Mouse (Mus musculus) intestine, embryonic 14.5 days (tissue): ENCODE measurements around the gene Lkaaear1. TPM values are rescaled to one million over a fixed set of nuclear protein-coding genes. Genes with fewer than 3 reads are reported as not detected.

Experiments
- ATAC-seq: fragments of 200-750 bp; cut with Nextera tagmentation; replicated peaks from 2 replicates; pipeline ENCODE4 v1.8.0; 2017; ENCODE audit warnings: low read depth, moderate number of reproducible peaks, moderate TSS enrichment, moderate library complexity; ENCODE audit not compliant: low FRiP score, low TSS enrichment
- DNase-seq: peaks from one replicate; pipeline ENCODE4 v3.0.0-alpha.2; 2018; ENCODE audit warnings: low spot score
- H3K27ac ChIP-seq: fragments of 300-500 bp; sonication (generic); 2 replicates; pipeline ENCODE4 v1.5.1; 2014; ENCODE audit warnings: low read depth, mild to moderate bottlenecking, control low read depth
- H3K27me3 ChIP-seq: fragments of 300-500 bp; sonication (generic); replicated peaks from 2 replicates; pipeline ENCODE4 v1.6.1; 2014; ENCODE audit warnings: low read length, control low read depth; ENCODE audit not compliant: control insufficient read depth, insufficient read depth
- H3K36me3 ChIP-seq: fragments of 300-500 bp; sonication (generic); 2 replicates; pipeline ENCODE4 v1.6.1; 2014; ENCODE audit warnings: low read length, control low read depth; ENCODE audit not compliant: control insufficient read depth, insufficient read depth
- H3K4me1 ChIP-seq: fragments of 300-500 bp; sonication (generic); replicated peaks from 2 replicates; pipeline ENCODE4 v1.6.1; 2014; ENCODE audit warnings: low read length, control low read depth, mixed read lengths; ENCODE audit not compliant: control insufficient read depth, insufficient read depth
- H3K4me2 ChIP-seq: fragments of 300-500 bp; sonication (generic); 2 replicates; pipeline ENCODE4 v1.6.1; 2014; ENCODE audit warnings: low read length
- H3K4me3 ChIP-seq: fragments of 300-500 bp; sonication (generic); 2 replicates; pipeline ENCODE4 v1.5.1; 2014; ENCODE audit warnings: low read depth, low read length, control low read depth, mixed read lengths
- H3K9ac ChIP-seq: fragments of 300-500 bp; sonication (generic); 2 replicates; pipeline ENCODE4 v1.6.1; 2014; ENCODE audit warnings: mild to moderate bottlenecking, low read length
- H3K9me3 ChIP-seq: fragments of 300-500 bp; sonication (generic); 2 replicates; pipeline ENCODE4 v1.6.1; 2016; ENCODE audit warnings: low read length, control low read depth; ENCODE audit not compliant: control insufficient read depth
- WGBS: fragments of 180-500 bp; shearing (Covaris S2); extraction: QIAGEN DNeasy Blood & Tissue Kit; methylation state at CpG from one replicate; pipeline ENCODE4 v1.1.7; 2014; 5-methylcytosine and 5-hydroxymethylcytosine counted together
- polyA plus RNA-seq: library from polyadenylated mRNA; unstranded; fragments of >200 nt; fragmentation: Nextera tagmentation; extraction: Ambion mirVana; gene quantifications from 2 replicates; pipeline ENCODE4 v1.2.1, GENCODE M21; 2014

Lkaaear1 gene
- not detected in 2 replicates for polyA plus RNA-seq

- H3K4me1 ChIP-seq, result no peaks in the 10 kb centered on the region; the same call in 1 of the 2 replicates
- WGBS, result 50% methylated on average over 5 of the region's 5 CpGs
Measured at GRCm38 (mm10) chr2:181698241-181698640, at the start of gene Lkaaear1. TSS of gene Lkaaear1 (minus strand) at chr2:181698442.

GRCm38 (mm10) chr2:181730051-181730450, 31.8 kb upstream of the Lkaaear1 start:
- Histone ChIP-seq H3K27me3 (no peaks in the 10 kb centered on the region), H3K36me3 (no peaks in the 10 kb centered on the region), H3K4me3 (no peak overlapping the region), H3K9me3 (no peaks in the 10 kb centered on the region), H3K4me1 (no peaks in the 10 kb centered on the region), H3K27ac (no peak overlapping the region), H3K9ac (no peak overlapping the region), H3K4me2 (no peak overlapping the region)
- DNase-seq (no peak), ATAC-seq (no peak)
- WGBS, result 62% methylated on average over 3 of the region's 3 CpGs

More at GRCm38 (mm10) chr2:181698241-181698640, at the start of gene Lkaaear1:
- H3K27me3 ChIP-seq, result no peaks in the 10 kb centered on the region
- DNase-seq (no peak), ATAC-seq (no peak)
- no peak within 1 kb of the TSS for H3K27ac ChIP-seq
- no peaks in the 10 kb centered on the region for H3K9me3 ChIP-seq
- H3K4me2 ChIP-seq, result no peak within 1 kb of the TSS
- H3K9ac ChIP-seq, result no peak within 1 kb of the TSS
- no peak within 1 kb of the TSS for H3K4me3 ChIP-seq
- H3K36me3 ChIP-seq, result no peaks in the 10 kb centered on the region

- no peak overlapping the region for H3K9ac ChIP-seq
- H3K27me3 ChIP-seq, result no peaks in the 10 kb centered on the region
- DNase-seq (no peak), ATAC-seq (no peak)
- no peak overlapping the region for H3K4me3 ChIP-seq
- H3K9me3 ChIP-seq, result no peaks in the 10 kb centered on the region
- no peaks in the 10 kb centered on the region for H3K36me3 ChIP-seq
- WGBS, result 55% methylated on average over 9 of the region's 9 CpGs
- no peaks in the 10 kb centered on the region for H3K4me1 ChIP-seq
- H3K27ac ChIP-seq, result no peak overlapping the region
- no peak overlapping the region for H3K4me2 ChIP-seq
Measured at GRCm38 (mm10) chr2:181727659-181728262, 29.5 kb upstream of the Lkaaear1 start.

GRCm38 (mm10) chr2:181722213-181722612, 24.0 kb upstream of the Lkaaear1 start:
- no peak overlapping the region for H3K27ac ChIP-seq
- H3K9me3 ChIP-seq, result no peaks in the 10 kb centered on the region
- H3K4me2 ChIP-seq, result no peak overlapping the region
- no peaks in the 10 kb centered on the region for H3K4me1 ChIP-seq
- WGBS, result 19% methylated on average over 3 of the region's 3 CpGs
- H3K27me3 ChIP-seq, result no peaks in the 10 kb centered on the region
- DNase-seq, result peak; percentile 56
- H3K36me3 ChIP-seq, result no peaks in the 10 kb centered on the region
- ATAC-seq, result 0 out of 2 replicates have a peak, but pooled peaks have one; percentile 53
- no peak overlapping the region for H3K4me3 ChIP-seq
- H3K9ac ChIP-seq, result no peak overlapping the region

- H3K4me1 ChIP-seq, result no peaks in the 10 kb centered on the region
- no peaks in the 10 kb centered on the region for H3K9me3 ChIP-seq
- no peaks in the 10 kb centered on the region for H3K36me3 ChIP-seq
- no peak overlapping the region for H3K27ac ChIP-seq
- peak; percentile 24 for DNase-seq
- no peak overlapping the region for H3K9ac ChIP-seq
- no peak overlapping the region for H3K4me3 ChIP-seq
- ATAC-seq, result no peak
- H3K4me2 ChIP-seq, result no peak overlapping the region
- no peaks in the 10 kb centered on the region for H3K27me3 ChIP-seq
Measured at GRCm38 (mm10) chr2:181721200-181721599, 23.0 kb upstream of the Lkaaear1 start.

- 30% methylated on average over 3 of the region's 3 CpGs for WGBS
- Histone ChIP-seq H3K4me3 (no peak overlapping the region), H3K27me3 (no peaks in the 10 kb centered on the region), H3K9ac (no peak overlapping the region), H3K4me2 (no peak overlapping the region), H3K36me3 (no peaks in the 10 kb centered on the region), H3K9me3 (no peaks in the 10 kb centered on the region), H3K27ac (no peak overlapping the region), H3K4me1 (0 out of 2 replicates have a peak, but pooled peaks cover under 1% of the 10 kb centered on the region)
- DNase-seq (peak; percentile 32), ATAC-seq (no peak)
Measured at GRCm38 (mm10) chr2:181720061-181720460, 21.8 kb upstream of the Lkaaear1 start.

- 59% methylated on average over 3 of the region's 3 CpGs for WGBS
- Histone ChIP-seq H3K9me3 (no peaks in the 10 kb centered on the region), H3K27ac (no peak overlapping the region), H3K36me3 (no peaks in the 10 kb centered on the region), H3K4me2 (no peak overlapping the region), H3K4me3 (no peak overlapping the region), H3K4me1 (0 out of 2 replicates have a peak, but pooled peaks cover 4% of the 10 kb centered on the region), H3K27me3 (no peaks in the 10 kb centered on the region), H3K9ac (no peak overlapping the region)
- DNase-seq (peak; percentile 44), ATAC-seq (no peak)
Measured at GRCm38 (mm10) chr2:181716991-181717390, 18.7 kb upstream of the Lkaaear1 start.

- Histone ChIP-seq H3K4me3 (0 out of 2 replicates have a peak overlapping the region, but pooled peaks have one; percentile 14), H3K9ac (no peak overlapping the region), H3K36me3 (no peaks in the 10 kb centered on the region), H3K27ac (no peak overlapping the region), H3K4me2 (peak overlapping the region; percentile 31), H3K27me3 (no peaks in the 10 kb centered on the region), H3K9me3 (no peaks in the 10 kb centered on the region), H3K4me1 (0 out of 2 replicates have a peak, but pooled peaks cover 4% of the 10 kb centered on the region)
- WGBS, result 69% methylated on average over 3 of the region's 3 CpGs
- ATAC-seq (no peak), DNase-seq (peak; percentile 42)
Measured at GRCm38 (mm10) chr2:181715382-181715781, 17.1 kb upstream of the Lkaaear1 start.

- peak within 1 kb of the TSS; percentile 31 for H3K4me2 ChIP-seq
- under 1% methylated on average over 7 of the region's 7 CpGs for WGBS
- ATAC-seq (peak; percentile 71), DNase-seq (peak; percentile 74)
- H3K9ac ChIP-seq, result no peak within 1 kb of the TSS
- peak within 1 kb of the TSS; percentile 14; the same call in 1 of the 2 replicates for H3K4me3 ChIP-seq
- H3K9me3 ChIP-seq, result no peaks in the 10 kb centered on the region
- H3K36me3 ChIP-seq, result no peaks in the 10 kb centered on the region
- no peaks in the 10 kb centered on the region for H3K27me3 ChIP-seq
- H3K4me1 ChIP-seq, result 0 out of 2 replicates have a peak, but pooled peaks cover 4% of the 10 kb centered on the region
- no peak within 1 kb of the TSS for H3K27ac ChIP-seq
Measured at GRCm38 (mm10) chr2:181714903-181715326, 16.7 kb upstream of the Lkaaear1 start, which contains the start of gene Oprl1. TSS of gene Oprl1 (plus strand) at chr2:181715016.
